Mouse (Mus musculus) gastrocnemius, postnatal 10 days (tissue): ENCODE results near the gene Trim11. TPM values are rescaled to one million over a fixed set of nuclear protein-coding genes. Genes with fewer than 3 reads are reported as not detected.

Source experiments
- DNase-seq: peaks from one replicate; pipeline ENCODE4 v3.0.0; 2021; ENCODE audit warnings: mixed read lengths
- microRNA-seq, 2 experiments: library from miRNA; unstranded; fragments of <30 nt; microRNA quantifications; one replicate each; pipeline ENCODE4 v1.2.0; 2021
- total RNA-seq, 2 experiments: library from RNA; stranded (reverse); gene quantifications; 2 replicates each; pipeline ENCODE4 v1.2.3; 2021

The Trim11 gene
- total RNA-seq, 2 experiments from 2014 or later: 11.1 to 15.4 TPM

DNA sequence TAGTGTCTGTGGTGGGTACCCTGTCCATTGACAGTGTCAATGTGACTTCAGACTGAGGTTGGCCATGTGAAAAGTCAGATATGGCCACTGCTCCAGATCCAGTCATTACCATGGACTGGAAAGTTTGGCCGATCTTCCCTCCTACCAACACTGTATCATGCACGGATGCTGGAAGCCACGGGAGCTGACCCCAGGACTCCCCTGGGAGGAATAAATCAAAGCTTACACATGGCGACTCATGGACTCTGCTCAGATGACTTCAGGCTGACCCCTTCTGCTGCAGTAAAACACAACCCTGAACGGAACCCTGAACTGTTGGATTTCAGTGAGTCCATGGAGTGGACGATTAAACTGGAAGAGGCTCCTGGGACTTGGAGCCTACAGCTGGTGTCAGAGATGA, 48.5 kb downstream of the Trim11 start:
- no peak for DNase-seq

GRCm38 (mm10) chr11:59029003-59029402, 51.1 kb downstream of the Trim11 start:
- DNase-seq: no peak

Small RNAs within 50 kb of the gene (microRNA-seq; reads per million reads assigned to microRNA genes)
- 0 reads per million in 2 experiments for gene Gm44313

Other genes with a start within 250 kb of the Trim11 start
- gene Olfr317, start 238.9 kb upstream of the Trim11 start, total RNA-seq: not detected
- gene Olfr316, start 225.4 kb upstream of the Trim11 start, total RNA-seq: not detected
- gene Olfr315, start 204.9 kb upstream of the Trim11 start, total RNA-seq: not detected
- gene Olfr314, start 195.1 kb upstream of the Trim11 start, total RNA-seq: not detected
- gene Fam183b, start 176.1 kb upstream of the Trim11 start, total RNA-seq: not detected
- gene Olfr313, start 163.1 kb upstream of the Trim11 start, total RNA-seq: not detected
- not detected for gene Olfr312, start 148.9 kb upstream of the Trim11 start, total RNA-seq
- not detected for gene Olfr311, start 138.8 kb upstream of the Trim11 start, total RNA-seq
- 1 to 10 TPM; 2.4 to 2.5 TPM for gene Gm12258, start 130.9 kb upstream of the Trim11 start, total RNA-seq
- gene 2810021J22Rik, start 110.9 kb upstream of the Trim11 start, total RNA-seq: 1 to 10 TPM; 2.5 to 3.0 TPM
- gene Zfp39, start 73.9 kb upstream of the Trim11 start, total RNA-seq: 1 to 10 TPM; 6.0 to 6.5 TPM
- gene Btnl10, start 60.2 kb upstream of the Trim11 start, total RNA-seq: 1 to 10 TPM in 1 of 2 experiments, not detected in 1; 1.1 TPM
- gene Rnf187, start 39.2 kb upstream of the Trim11 start, total RNA-seq: 100 to 1,000 TPM; 160 to 172 TPM
- 1 to 10 TPM; 7.3 to 8.0 TPM for gene Hist3h2ba, start 29.2 kb upstream of the Trim11 start, total RNA-seq
- gene Hist3h2a, start 23.4 kb upstream of the Trim11 start, total RNA-seq: 10 to 100 TPM; 25.1 to 25.6 TPM
- under 1 TPM; 0.14 TPM for gene Trim17, start 23.4 kb upstream of the Trim11 start, total RNA-seq
- 100 to 1,000 TPM; 664 to 666 TPM for gene Obscn, start 158.3 kb downstream of the Trim11 start, total RNA-seq
- 10 to 100 TPM in 1 of 2 experiments, 1 to 10 TPM in 1; 9.4 to 10.6 TPM for gene Iba57, start 185.6 kb downstream of the Trim11 start, total RNA-seq
- 1 to 10 TPM in 1 of 2 experiments, under 1 TPM in 1; 0.78 to 1.2 TPM for gene Gjc2, start 205.1 kb downstream of the Trim11 start, total RNA-seq
- 10 to 100 TPM; 20.8 to 22.0 TPM for gene Guk1, start 214.1 kb downstream of the Trim11 start, total RNA-seq
- gene Mrpl55, start 224.4 kb downstream of the Trim11 start, total RNA-seq: 10 to 100 TPM; 36.7 to 38.0 TPM
- gene 2310033P09Rik, start 230.2 kb downstream of the Trim11 start, total RNA-seq: 1 to 10 TPM; 6.1 to 6.3 TPM